Mouse (Mus musculus) lung, adult 2 months (tissue): ENCODE results near the gene Adgrg2.

Experiments
- CTCF ChIP-seq: fragments of 200-500 bp; IDR thresholded peaks from 2 replicates; pipeline ENCODE4 v1.5.1; 2011; ENCODE audit warnings: mild to moderate bottlenecking, low read length, control low read depth; ENCODE audit not compliant: insufficient read depth
- POLR2A ChIP-seq: fragments of 200-500 bp; IDR thresholded peaks from 2 replicates; pipeline ENCODE4 v1.6.1; 2011; ENCODE audit warnings: low read depth, mild to moderate bottlenecking, control low read depth, low read length, borderline replicate concordance; ENCODE audit errors: extremely low read depth

- TF ChIP-seq POLR2A (no peak), CTCF (no peak)
These were observed 119.7 kb downstream of the Adgrg2 start for GRCm38 (mm10) chrX:160510197-160510596.
